In the genomic region with DNA sequence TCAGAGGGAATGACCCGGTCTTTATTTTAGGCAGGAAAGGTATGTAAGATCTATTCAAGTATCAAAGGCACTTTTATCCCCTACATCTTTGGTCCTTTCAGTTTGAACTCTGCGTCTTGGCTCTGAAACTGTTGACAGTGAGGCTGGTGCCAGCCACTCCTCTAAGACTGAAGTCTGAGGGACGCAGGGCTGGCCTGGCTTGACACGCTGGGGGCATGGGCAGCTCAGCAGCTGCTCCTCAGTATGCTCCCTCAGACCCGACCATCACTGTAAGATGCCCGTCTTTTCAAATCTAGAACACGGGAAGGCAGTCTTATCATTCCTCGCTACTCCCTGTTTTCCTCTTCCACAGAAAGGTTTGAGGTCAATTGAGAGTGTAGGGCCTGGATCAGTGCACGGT, we compare ENCODE assay signal across 34 mouse cellular contexts. TPM values are rescaled to one million over a fixed set of nuclear protein-coding genes. Genes with fewer than 3 reads are reported as not detected.
"Had no signal": no experiment of that assay in that cellular context is flagged by ENCODE, and none has a peak within 500 bp of the region (broad histone marks: within the 10 kb centered on the region; RNA-seq: fewer than 3 reads in every experiment).

No protein-coding gene starts in this region.

- H3K9ac ChIP-seq: limb, embryonic 12.5 days; limb, embryonic 13.5 days; limb, embryonic 15.5 days; liver, embryonic 12.5 days; liver, embryonic 13.5 days; liver, embryonic 14.5 days; liver, embryonic 15.5 days; liver, postnatal 0 days; lung, embryonic 14.5 days; midbrain, embryonic 12.5 days; midbrain, embryonic 13.5 days; midbrain, embryonic 15.5 days had no signal

- H3K4me2 ChIP-seq: limb, embryonic 12.5 days; limb, embryonic 13.5 days; limb, embryonic 15.5 days; liver, embryonic 11.5 days; liver, embryonic 12.5 days; liver, embryonic 13.5 days; liver, embryonic 15.5 days; lung, embryonic 14.5 days; midbrain, embryonic 11.5 days; midbrain, embryonic 12.5 days; midbrain, embryonic 13.5 days; midbrain, embryonic 15.5 days had no signal

- H3K4me3 ChIP-seq: left cerebral cortex, adult 2 months; limb, embryonic 10.5 days; limb, embryonic 12.5 days; limb, embryonic 13.5 days; limb, embryonic 15.5 days; liver, embryonic 12.5 days; liver, embryonic 13.5 days; liver, embryonic 15.5 days; megakaryocyte, embryonic 14.5 days; midbrain, embryonic 10.5 days; midbrain, embryonic 12.5 days; midbrain, embryonic 13.5 days; midbrain, embryonic 15.5 days; myocyte had no signal

- H3K27ac ChIP-seq: left cerebral cortex, adult 2 months; limb, embryonic 10.5 days; limb, embryonic 12.5 days; limb, embryonic 13.5 days; limb, embryonic 15.5 days; liver, embryonic 12.5 days; liver, embryonic 13.5 days; liver, embryonic 14.5 days; liver, embryonic 15.5 days; macrophage; midbrain, embryonic 10.5 days; midbrain, embryonic 12.5 days; midbrain, embryonic 13.5 days; midbrain, embryonic 15.5 days had no signal

- ATAC-seq: liver, embryonic 12.5 days; liver, postnatal 0 days; lung, postnatal 0 days; midbrain, embryonic 13.5 days; midbrain, embryonic 15.5 days; midbrain, embryonic 16.5 days had no signal

- H3K27me3 ChIP-seq: limb, embryonic 12.5 days; limb, embryonic 13.5 days; limb, embryonic 15.5 days; liver, embryonic 12.5 days; liver, embryonic 13.5 days; liver, embryonic 15.5 days; midbrain, embryonic 12.5 days; midbrain, embryonic 13.5 days; midbrain, embryonic 15.5 days had no signal

- H3K9me3 ChIP-seq: limb, embryonic 10.5 days; limb, embryonic 12.5 days; limb, embryonic 15.5 days; liver, embryonic 12.5 days; liver, embryonic 15.5 days; midbrain, embryonic 10.5 days; midbrain, embryonic 12.5 days; midbrain, embryonic 13.5 days; midbrain, embryonic 15.5 days had no signal

- H3K36me3 ChIP-seq: limb, embryonic 10.5 days; limb, embryonic 12.5 days; limb, embryonic 13.5 days; limb, embryonic 15.5 days; liver, embryonic 12.5 days; liver, embryonic 13.5 days; liver, embryonic 15.5 days; midbrain, embryonic 10.5 days; midbrain, embryonic 12.5 days; midbrain, embryonic 13.5 days; midbrain, embryonic 15.5 days had no signal

- DNase-seq: left cerebral cortex, postnatal 4 days; liver; liver, embryonic 13.5 days; liver, postnatal 0 days; lung, embryonic 14.5 days; lung, postnatal 10 days; lung, postnatal 14 days; lung, postnatal 36 days; midbrain, embryonic 14.5 days had no signal

- H3K4me1 ChIP-seq: limb, embryonic 10.5 days; limb, embryonic 12.5 days; limb, embryonic 13.5 days; limb, embryonic 15.5 days; liver, embryonic 12.5 days; liver, embryonic 13.5 days; liver, embryonic 15.5 days; megakaryocyte, embryonic 14.5 days; midbrain, embryonic 10.5 days; midbrain, embryonic 12.5 days; midbrain, embryonic 13.5 days; midbrain, embryonic 15.5 days had no signal

RNA-seq across cellular contexts. Expression of a gene that starts 9.7 kb away (rescaled TPM):
- total RNA-seq: left cerebral cortex, postnatal 36 days; megakaryocyte progenitor cell, adult 5-6 weeks; megakaryocyte, adult 5-6 weeks; megakaryocyte-erythroid progenitor cell, adult 5-6 weeks; monocyte, adult 5-6 weeks had no signal
- polyA plus RNA-seq: limb, embryonic 12.5 days; liver, adult 2 months; macrophage; myocyte had no signal
